Mouse (Mus musculus): Measurements from ENCODE around the gene Gm20388.

GRCm38 (mm10) chr8:123845114-123845513 is 3934.5 kb downstream of the Gm20388 start:
- TF ChIP-seq CTCF (IDR thresholded peaks at IDR 0.05; ENCODE audit: low read depth) (no peak), EP300 (optimal IDR thresholded peaks at IDR 0.05) (no peak)
